Mouse (Mus musculus) intestine, embryonic 16.5 days (tissue): ENCODE data around the gene Mfn2. TPM values are rescaled to one million over a fixed set of nuclear protein-coding genes. Genes with fewer than 3 reads are reported as not detected.

Experiments
- ATAC-seq: fragments of 200-750 bp; cut with Nextera tagmentation; 2 replicates; pipeline ENCODE4 v1.8.0; 2017; ENCODE audit warnings: moderate TSS enrichment, moderate library complexity
- H3K27ac ChIP-seq: fragments of 300-500 bp; sonication (generic); 2 replicates; pipeline ENCODE4 v1.5.1; 2014; ENCODE audit warnings: mild to moderate bottlenecking, low read length
- H3K27me3 ChIP-seq: fragments of 300-500 bp; sonication (generic); replicated peaks from 2 replicates; pipeline ENCODE4 v1.6.1; 2014; ENCODE audit warnings: low read length, control low read depth, mixed read lengths; ENCODE audit not compliant: control insufficient read depth, insufficient read depth
- H3K36me3 ChIP-seq: fragments of 300-500 bp; sonication (generic); 2 replicates; pipeline ENCODE4 v1.6.1; 2014; ENCODE audit warnings: low read length, control low read depth; ENCODE audit not compliant: control insufficient read depth, insufficient read depth
- H3K4me1 ChIP-seq: fragments of 300-500 bp; sonication (generic); 2 replicates; pipeline ENCODE4 v1.6.1; 2014; ENCODE audit warnings: low read length, control low read depth, mixed read lengths; ENCODE audit not compliant: control insufficient read depth, insufficient read depth
- H3K4me2 ChIP-seq: fragments of 300-500 bp; sonication (generic); 2 replicates; pipeline ENCODE4 v1.6.1; 2014; ENCODE audit warnings: low read depth, low read length, control low read depth
- H3K4me3 ChIP-seq: fragments of 300-500 bp; sonication (generic); 2 replicates; pipeline ENCODE4 v1.5.1; 2014; ENCODE audit warnings: mild to moderate bottlenecking, low read length
- H3K9ac ChIP-seq: fragments of 300-500 bp; sonication (generic); 2 replicates; pipeline ENCODE4 v1.6.1; 2014; ENCODE audit warnings: low read depth, low read length
- H3K9me3 ChIP-seq: fragments of 300-500 bp; sonication (generic); 2 replicates; pipeline ENCODE4 v1.6.1; 2016; ENCODE audit warnings: low read length, control low read depth; ENCODE audit not compliant: control insufficient read depth
- WGBS: fragments of 180-500 bp; shearing (Covaris S2); extraction: QIAGEN DNeasy Blood & Tissue Kit; methylation state at CpG from one replicate; pipeline ENCODE4 v1.1.7; 2014; 5-methylcytosine and 5-hydroxymethylcytosine counted together
- polyA plus RNA-seq: library from polyadenylated mRNA; unstranded; fragments of >200 nt; fragmentation: Nextera tagmentation; extraction: Ambion mirVana; gene quantifications from 2 replicates; pipeline ENCODE4 v1.2.1, GENCODE M21; 2015

Mfn2 gene
- polyA plus RNA-seq, 1 experiment from 2014 or later: 50.8 TPM

DNA sequence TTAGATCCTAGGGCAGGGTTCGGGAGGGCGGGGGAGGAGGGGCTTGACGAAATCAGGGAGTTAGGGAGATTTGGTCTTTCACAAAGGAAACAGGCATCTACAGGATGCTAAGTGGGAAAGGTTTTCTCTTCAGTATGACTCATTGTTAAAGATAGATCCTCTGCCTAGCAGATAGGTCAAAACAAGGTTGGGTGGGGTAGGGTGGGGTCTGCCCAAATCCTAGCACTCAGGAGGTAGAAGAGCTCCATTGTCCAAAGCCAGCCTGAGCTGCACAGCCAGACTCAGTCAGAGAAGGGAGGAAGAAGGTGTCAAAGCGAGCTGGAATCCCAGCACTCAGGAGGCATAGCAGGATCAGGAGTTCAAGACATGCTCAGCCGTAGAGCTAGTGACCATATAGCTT lies 33.0 kb upstream of the Mfn2 start:
- no peak overlapping the region for H3K4me3 ChIP-seq
- no peak overlapping the region for H3K9ac ChIP-seq
- ATAC-seq: no peak
- H3K4me2 ChIP-seq: no peak overlapping the region
- 61% methylated on average over 5 of the region's 5 CpGs for WGBS
- peak overlapping the region; percentile 83 for H3K27ac ChIP-seq
- peaks cover 29% of the 10 kb centered on the region for H3K4me1 ChIP-seq
- no peaks in the 10 kb centered on the region for H3K9me3 ChIP-seq
- H3K36me3 ChIP-seq: no peaks in the 10 kb centered on the region
- no peaks in the 10 kb centered on the region for H3K27me3 ChIP-seq

DNA sequence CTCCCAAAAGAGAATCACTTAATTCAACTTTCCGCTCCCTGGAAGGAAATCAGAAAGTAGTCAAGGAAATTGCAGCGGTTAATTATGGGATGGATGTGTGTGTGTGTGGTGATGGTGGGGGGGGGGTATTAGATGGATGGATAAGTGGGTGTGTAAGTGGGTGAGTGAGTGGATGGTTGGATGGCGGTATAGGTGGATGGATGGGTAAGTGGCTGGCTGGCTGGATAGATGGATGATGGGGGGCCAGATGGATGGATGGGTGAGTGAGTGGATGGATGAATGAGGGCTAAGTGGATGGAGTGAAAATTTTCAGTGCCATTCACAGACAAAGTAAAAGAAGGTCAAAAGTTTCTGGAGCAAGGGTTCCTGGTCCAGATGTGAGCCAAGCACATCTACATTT lies 32.5 kb upstream of the Mfn2 start:
- peak overlapping the region; percentile 86 for H3K9ac ChIP-seq

DNA sequence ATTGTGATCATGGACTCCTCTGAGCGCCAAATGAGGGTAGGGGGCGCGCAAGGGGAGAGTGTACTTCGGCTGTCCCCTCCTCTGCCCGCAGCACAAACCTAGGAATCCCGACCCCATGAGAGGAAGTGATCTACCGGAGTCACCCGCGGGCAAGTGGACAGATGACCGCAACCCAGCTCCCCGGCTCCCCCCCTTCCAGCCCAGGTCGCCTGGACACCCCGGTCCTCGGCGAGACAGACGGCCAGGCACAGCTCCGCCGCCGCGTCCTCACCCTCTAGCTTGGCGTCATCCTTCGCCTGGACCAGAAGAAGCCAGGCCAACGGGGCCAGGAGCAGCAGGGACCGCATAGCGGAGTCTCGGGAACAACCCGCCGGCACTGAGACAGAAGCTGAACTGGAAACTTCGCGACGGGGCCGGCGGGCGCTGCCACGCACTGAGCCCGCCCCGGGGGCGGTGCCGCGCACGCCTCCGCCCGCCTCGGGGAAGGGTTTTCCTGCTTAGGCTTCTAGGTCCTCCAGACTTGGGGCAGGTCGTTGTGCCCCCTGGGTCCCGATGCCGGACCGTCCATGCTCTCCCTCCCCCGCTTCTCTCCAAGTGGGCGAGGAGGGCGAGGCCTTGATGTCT lies 31.9 kb upstream of the Mfn2 start, which contains the start of gene Plod1:
TSS of gene Plod1 (minus strand) at position 437 of the 624 bp plus-strand sequence.
- H3K27me3 ChIP-seq: no peaks in the 10 kb centered on the region
- peak within 1 kb of the TSS; percentile 83 for H3K27ac ChIP-seq
- H3K4me1 ChIP-seq: peaks cover 19% of the 10 kb centered on the region
- peak within 1 kb of the TSS; percentile 80 for H3K4me3 ChIP-seq
- H3K9ac ChIP-seq: peak within 1 kb of the TSS; percentile 86
- peak; percentile 72 for ATAC-seq
- WGBS: under 1% methylated on average over 50 of the region's 51 CpGs
- peak within 1 kb of the TSS; percentile 90 for H3K4me2 ChIP-seq
- no peaks in the 10 kb centered on the region for H3K36me3 ChIP-seq
- no peaks in the 10 kb centered on the region for H3K9me3 ChIP-seq

More for the DNA sequence above, 32.5 kb upstream of the Mfn2 start:
- Histone ChIP-seq H3K4me1 (peaks cover 24% of the 10 kb centered on the region), H3K4me3 (peak overlapping the region; percentile 80), H3K27me3 (no peaks in the 10 kb centered on the region), H3K36me3 (no peaks in the 10 kb centered on the region), H3K4me2 (peak overlapping the region; percentile 90), H3K27ac (no peak overlapping the region), H3K9me3 (no peaks in the 10 kb centered on the region)
- ATAC-seq: no peak
- WGBS: 49% methylated on average over 3 of the region's 3 CpGs

DNA sequence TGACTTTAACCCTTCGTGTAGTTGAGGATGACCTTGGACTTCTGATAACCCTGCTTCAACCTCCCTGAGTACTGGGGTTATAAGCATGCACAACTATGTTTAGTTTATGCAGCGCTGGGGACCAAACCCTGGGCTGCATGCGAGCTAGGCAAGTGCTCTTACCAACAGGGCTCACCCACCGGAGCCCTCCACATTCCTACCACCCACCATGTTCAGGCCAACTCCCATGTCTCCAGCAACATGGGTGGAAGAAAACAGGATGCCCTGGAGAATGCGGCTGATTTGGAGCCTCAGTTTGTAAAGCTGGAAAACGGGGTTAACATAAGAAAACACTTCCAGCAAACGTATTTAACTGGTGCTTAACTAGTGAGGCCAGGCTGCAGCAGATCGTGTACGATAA lies 31.4 kb upstream of the Mfn2 start:
- Histone ChIP-seq H3K9me3 (no peaks in the 10 kb centered on the region), H3K27ac (no peak overlapping the region), H3K9ac (peak overlapping the region; percentile 86), H3K4me1 (peaks cover 16% of the 10 kb centered on the region), H3K4me2 (peak overlapping the region; percentile 90), H3K27me3 (no peaks in the 10 kb centered on the region), H3K4me3 (peak overlapping the region; percentile 80), H3K36me3 (no peaks in the 10 kb centered on the region)
- no peak for ATAC-seq
- WGBS: 19% methylated on average over 9 of the region's 9 CpGs

DNA sequence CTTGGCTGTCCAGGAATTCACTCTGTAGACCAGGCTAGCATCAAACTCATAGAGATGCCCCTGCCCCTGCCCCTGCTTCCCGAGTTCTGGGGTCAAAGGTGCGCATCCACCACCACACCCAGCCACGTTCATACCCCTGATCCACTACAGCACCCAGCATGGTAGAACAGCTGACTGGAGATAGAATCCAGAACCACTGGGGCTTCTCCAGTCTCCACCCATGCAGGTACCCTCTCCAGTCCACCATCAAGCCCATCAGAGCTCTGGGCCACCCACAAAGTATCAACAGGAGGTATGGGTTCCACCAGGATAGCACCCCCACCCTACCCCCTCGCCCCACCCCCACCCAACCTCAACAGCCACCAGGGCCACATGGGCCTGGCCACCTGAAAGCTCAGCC lies 30.1 kb upstream of the Mfn2 start:
- H3K27ac ChIP-seq: no peak overlapping the region
- WGBS: 83% methylated on average over 4 of the region's 4 CpGs
- H3K27me3 ChIP-seq: no peaks in the 10 kb centered on the region
- no peak overlapping the region for H3K9ac ChIP-seq
- H3K4me3 ChIP-seq: no peak overlapping the region
- no peak overlapping the region for H3K4me2 ChIP-seq
- peaks cover 16% of the 10 kb centered on the region for H3K4me1 ChIP-seq
- ATAC-seq: no peak
- H3K36me3 ChIP-seq: no peaks in the 10 kb centered on the region
- H3K9me3 ChIP-seq: no peaks in the 10 kb centered on the region

DNA sequence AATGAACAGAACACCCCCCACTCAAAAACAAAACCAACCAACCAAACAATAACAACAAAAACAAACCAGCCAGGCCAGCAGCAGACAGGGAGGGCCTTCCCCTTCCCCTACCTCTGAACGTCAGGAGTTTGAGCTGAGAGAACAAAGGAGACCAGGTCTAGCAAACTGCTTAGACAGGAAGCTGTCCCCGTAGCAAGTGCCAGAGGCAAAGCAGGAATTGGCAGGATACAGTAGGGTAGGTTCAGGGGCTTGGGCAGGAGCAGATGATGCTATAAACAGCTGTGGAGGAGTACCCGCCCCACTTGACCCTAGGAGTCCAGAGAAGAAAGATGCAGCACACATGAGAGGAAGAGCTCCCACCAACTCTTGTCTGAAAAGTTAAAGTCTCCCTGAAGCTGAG lies 29.6 kb upstream of the Mfn2 start:
- Histone ChIP-seq H3K4me3 (no peak overlapping the region), H3K9me3 (no peaks in the 10 kb centered on the region), H3K36me3 (no peaks in the 10 kb centered on the region), H3K27ac (no peak overlapping the region), H3K27me3 (no peaks in the 10 kb centered on the region), H3K4me2 (no peak overlapping the region), H3K9ac (no peak overlapping the region), H3K4me1 (peaks cover 16% of the 10 kb centered on the region)
- ATAC-seq: no peak
- WGBS: 48% methylated on average over 3 of the region's 3 CpGs

DNA sequence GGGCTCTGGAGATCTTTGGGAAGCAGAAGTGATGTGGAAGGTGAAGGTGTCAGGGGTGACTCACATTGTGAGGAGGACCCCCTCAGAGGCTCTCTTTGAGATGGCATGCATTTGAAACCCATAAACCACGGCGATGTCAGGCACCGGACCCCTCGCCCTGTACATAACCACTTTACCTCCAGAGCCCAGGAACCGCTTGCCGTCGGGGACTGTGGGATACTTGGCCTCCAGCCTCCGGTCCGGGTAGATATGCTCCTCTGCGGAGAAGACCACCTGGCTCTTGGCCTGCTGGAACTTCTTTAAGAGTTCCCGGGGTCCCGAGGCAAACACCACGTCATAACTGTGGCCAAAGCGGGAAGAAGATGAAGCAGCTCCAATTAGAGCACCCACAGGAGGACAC lies 26.4 kb upstream of the Mfn2 start:
- H3K9ac ChIP-seq: no peak overlapping the region
- H3K27ac ChIP-seq: no peak overlapping the region
- no peaks in the 10 kb centered on the region for H3K27me3 ChIP-seq

DNA sequence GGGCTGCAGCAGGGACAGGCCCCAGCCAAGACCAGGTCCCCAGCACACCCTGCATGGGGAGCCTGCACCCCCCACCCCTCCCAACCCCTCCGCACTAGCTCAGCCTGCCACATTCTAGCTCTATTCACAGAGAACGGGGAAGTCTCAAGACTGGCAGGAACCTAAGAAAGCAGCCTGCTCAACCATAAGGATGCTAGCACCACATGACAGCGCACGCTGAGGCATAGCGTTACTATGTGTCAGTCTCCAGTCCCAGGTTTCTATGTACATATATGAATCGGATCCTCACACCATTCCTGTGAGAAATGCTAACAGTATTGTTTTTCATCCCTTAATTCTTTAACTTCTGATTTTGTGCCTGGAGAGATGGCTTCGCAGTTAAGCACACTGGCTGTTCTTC lies 24.0 kb upstream of the Mfn2 start:
- Histone ChIP-seq H3K4me1 (0 out of 2 replicates have a peak, but pooled peaks cover 2% of the 10 kb centered on the region), H3K4me2 (no peak overlapping the region), H3K4me3 (no peak overlapping the region), H3K27ac (no peak overlapping the region), H3K9ac (no peak overlapping the region), H3K27me3 (no peaks in the 10 kb centered on the region), H3K9me3 (no peaks in the 10 kb centered on the region), H3K36me3 (no peaks in the 10 kb centered on the region)
- ATAC-seq: no peak
- 80% methylated on average over 7 of the region's 7 CpGs for WGBS

More for the DNA sequence above, 26.4 kb upstream of the Mfn2 start:
- 93% methylated on average over 14 of the region's 14 CpGs for WGBS
- ATAC-seq: no peak
- Histone ChIP-seq H3K4me2 (no peak overlapping the region), H3K4me1 (peaks cover 4% of the 10 kb centered on the region; the same call in 1 of the 2 replicates), H3K4me3 (no peak overlapping the region), H3K36me3 (no peaks in the 10 kb centered on the region), H3K9me3 (no peaks in the 10 kb centered on the region)

DNA sequence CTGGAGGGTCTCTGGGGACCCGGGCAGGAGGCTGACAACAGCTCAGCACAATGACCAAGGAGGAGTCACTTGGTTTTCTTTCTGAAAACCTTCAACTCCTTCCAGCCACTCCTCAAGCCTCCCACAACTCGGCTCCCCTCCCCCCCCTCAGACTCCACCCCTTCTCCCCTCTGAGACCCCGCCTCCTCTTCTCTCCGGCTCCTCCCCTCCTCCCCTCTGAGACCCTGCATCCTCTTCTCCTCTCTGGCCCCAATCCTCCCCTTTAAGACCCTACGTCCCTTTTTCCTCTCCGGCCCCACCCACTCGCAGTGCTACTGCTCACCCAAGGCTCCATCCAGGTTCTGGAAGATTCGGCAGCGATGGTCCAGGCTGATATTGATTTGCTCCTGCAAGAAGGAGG lies 23.6 kb upstream of the Mfn2 start:
- Histone ChIP-seq H3K9me3 (no peaks in the 10 kb centered on the region), H3K27ac (no peak overlapping the region), H3K4me3 (no peak overlapping the region), H3K36me3 (no peaks in the 10 kb centered on the region), H3K9ac (no peak overlapping the region), H3K27me3 (no peaks in the 10 kb centered on the region), H3K4me2 (no peak overlapping the region), H3K4me1 (0 out of 2 replicates have a peak, but pooled peaks cover 2% of the 10 kb centered on the region)
- ATAC-seq: no peak
- 23% methylated on average over 9 of the region's 9 CpGs for WGBS

DNA sequence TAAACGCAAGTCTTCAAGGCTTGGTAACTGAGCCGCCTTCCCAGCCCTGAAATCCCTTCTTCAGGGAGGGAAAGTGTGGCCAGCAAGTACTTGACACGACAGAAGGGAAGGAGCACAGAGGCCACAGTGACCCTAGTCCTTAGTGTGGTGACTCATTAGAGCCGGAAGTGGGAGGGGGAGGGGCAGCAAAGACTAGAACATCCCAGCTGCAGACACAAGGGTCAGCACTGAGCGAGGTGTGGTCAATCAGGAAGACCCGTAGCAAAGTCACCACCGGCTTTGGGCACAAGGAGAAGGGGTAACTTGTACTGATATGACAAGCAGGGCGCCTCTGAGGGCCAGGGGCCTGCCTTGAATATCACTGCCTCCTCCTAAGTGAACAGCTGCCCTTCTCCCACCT lies 23.2 kb upstream of the Mfn2 start:
- Histone ChIP-seq H3K4me3 (no peak overlapping the region), H3K4me1 (0 out of 2 replicates have a peak, but pooled peaks cover 2% of the 10 kb centered on the region), H3K27me3 (no peaks in the 10 kb centered on the region), H3K4me2 (no peak overlapping the region), H3K27ac (no peak overlapping the region), H3K9ac (no peak overlapping the region), H3K36me3 (no peaks in the 10 kb centered on the region), H3K9me3 (no peaks in the 10 kb centered on the region)
- peak; percentile 26; the same call in 1 of the 2 replicates for ATAC-seq
- 43% methylated on average over 8 of the region's 8 CpGs for WGBS
